Mouse (Mus musculus) heart, postnatal 0 days (tissue): ENCODE measurements around the gene Cox8a. TPM values are rescaled to one million over a fixed set of nuclear protein-coding genes. Genes with fewer than 3 reads are reported as not detected.

ENCODE experiments used
- ATAC-seq: fragments of 200-750 bp; cut with Nextera tagmentation; 2 replicates; pipeline ENCODE4 v1.8.0; 2017; ENCODE audit warnings: low read depth, moderate number of reproducible peaks, moderate library complexity; ENCODE audit not compliant: insufficient read depth
- DNase-seq: peaks from one replicate; pipeline ENCODE4 v3.0.0-alpha.2; 2016; ENCODE audit warnings: low spot score
- H3K27ac ChIP-seq: fragments of 300-500 bp; sonication (generic); 2 replicates; pipeline ENCODE4 v1.5.1; 2014; ENCODE audit warnings: low read depth, mild to moderate bottlenecking
- H3K27me3 ChIP-seq: fragments of 300-500 bp; sonication (generic); 2 replicates; pipeline ENCODE4 v1.6.1; 2014; ENCODE audit warnings: low read length, mixed read lengths; ENCODE audit not compliant: control insufficient read depth, insufficient read depth
- H3K36me3 ChIP-seq: fragments of 300-500 bp; sonication (generic); replicated peaks from 2 replicates; pipeline ENCODE4 v1.6.1; 2014; ENCODE audit warnings: low read length, mixed read lengths; ENCODE audit not compliant: control insufficient read depth, insufficient read depth
- H3K4me1 ChIP-seq: fragments of 300-500 bp; sonication (generic); 2 replicates; pipeline ENCODE4 v1.6.1; 2014; ENCODE audit warnings: antibody characterized with exemption; ENCODE audit not compliant: control insufficient read depth, insufficient read depth
- H3K4me2 ChIP-seq: fragments of 300-500 bp; sonication (generic); 2 replicates; pipeline ENCODE4 v1.6.1; 2014; ENCODE audit warnings: low read depth, mild to moderate bottlenecking, low read length, moderate library complexity
- H3K4me3 ChIP-seq: fragments of 300-500 bp; sonication (generic); 2 replicates; pipeline ENCODE4 v1.5.1; 2014; ENCODE audit warnings: low read depth, low read length
- H3K9ac ChIP-seq: fragments of 300-500 bp; sonication (generic); replicated peaks from 2 replicates; pipeline ENCODE4 v1.6.1; 2014; ENCODE audit warnings: low read depth, low read length, mixed read lengths
- H3K9me3 ChIP-seq: fragments of 300-500 bp; sonication (generic); replicated peaks from 2 replicates; pipeline ENCODE4 v1.6.1; 2016; ENCODE audit warnings: low read length; ENCODE audit not compliant: control insufficient read depth
- CTCF ChIP-seq: IDR thresholded peaks from 2 replicates; pipeline ENCODE4 v1.5.1; 2016; ENCODE audit warnings: antibody characterized with exemption, control low read depth, low read depth
- EP300 ChIP-seq: IDR thresholded peaks from 2 replicates; pipeline ENCODE4 v1.6.1; 2016; ENCODE audit warnings: antibody characterized with exemption, low read depth
- WGBS: fragments of 180-500 bp; shearing (Covaris S2); extraction: QIAGEN DNeasy Blood & Tissue Kit; methylation state at CpG from one replicate; pipeline ENCODE4 v1.1.7; 2014; 5-methylcytosine and 5-hydroxymethylcytosine counted together
- polyA plus RNA-seq: library from polyadenylated mRNA; unstranded; fragments of >200 nt; fragmentation: Nextera tagmentation; extraction: Ambion mirVana; gene quantifications from 2 replicates; pipeline ENCODE4 v1.2.1, GENCODE M21; 2015
- total RNA-seq: library from RNA; depleted of rRNA; stranded (reverse); fragments of >200 nt; gene quantifications from 2 replicates; pipeline ENCODE4 v1.2.3, GENCODE M21; 2014; ENCODE audit warnings: low replicate concordance

Cox8a gene
- total and polyA plus RNA-seq, 2 experiments from 2014 or later = 1,841 to 3,012 TPM

GRCm38 (mm10) chr19:7190986-7191385 is 26.4 kb downstream of the Cox8a start:
- no peak for ATAC-seq
- Histone ChIP-seq H3K4me3 (no peak overlapping the region), H3K9ac (no peak overlapping the region), H3K36me3 (no peaks in the 10 kb centered on the region), H3K27me3 (0 out of 2 replicates have a peak, but pooled peaks cover 4% of the 10 kb centered on the region), H3K9me3 (no peaks in the 10 kb centered on the region), H3K27ac (no peak overlapping the region), H3K4me2 (no peak overlapping the region), H3K4me1 (no peaks in the 10 kb centered on the region)
- no peak for DNase-seq
- WGBS = 64% methylated on average over 5 of the region's 5 CpGs
- TF ChIP-seq EP300 (no peak), CTCF (no peak)

GRCm38 (mm10) chr19:7189026-7189425 is 28.4 kb downstream of the Cox8a start:
- ATAC-seq (no peak), DNase-seq (no peak)
- Histone ChIP-seq H3K27ac (no peak overlapping the region), H3K4me2 (no peak overlapping the region), H3K4me3 (no peak overlapping the region), H3K4me1 (no peaks in the 10 kb centered on the region), H3K9ac (no peak overlapping the region), H3K27me3 (0 out of 2 replicates have a peak, but pooled peaks cover 4% of the 10 kb centered on the region), H3K36me3 (no peaks in the 10 kb centered on the region), H3K9me3 (no peaks in the 10 kb centered on the region)
- no peak for TF ChIP-seq CTCF
- TF ChIP-seq EP300 = no peak
- 70% methylated on average over 4 of the region's 4 CpGs for WGBS

GRCm38 (mm10) chr19:7187157-7187556 is 30.3 kb downstream of the Cox8a start:
- no peak overlapping the region for H3K9ac ChIP-seq
- H3K4me1 ChIP-seq = peaks cover 8% of the 10 kb centered on the region
- WGBS = 70% methylated on average over 5 of the region's 5 CpGs
- H3K27ac ChIP-seq = no peak overlapping the region
- DNase-seq (no peak), ATAC-seq (no peak)
- H3K27me3 ChIP-seq = peaks cover 6% of the 10 kb centered on the region; the same call in 1 of the 2 replicates
- TF ChIP-seq EP300 (no peak), CTCF (no peak)
- no peaks in the 10 kb centered on the region for H3K36me3 ChIP-seq
- no peak overlapping the region for H3K4me2 ChIP-seq
- no peaks in the 10 kb centered on the region for H3K9me3 ChIP-seq
- H3K4me3 ChIP-seq = no peak overlapping the region

- peaks cover 17% of the 10 kb centered on the region for H3K4me1 ChIP-seq
- no peaks in the 10 kb centered on the region for H3K9me3 ChIP-seq
- DNase-seq (no peak), ATAC-seq (no peak)
- H3K27me3 ChIP-seq = peaks cover 7% of the 10 kb centered on the region; the same call in 1 of the 2 replicates
- 44% methylated on average over 18 of the region's 18 CpGs for WGBS
- H3K36me3 ChIP-seq = no peaks in the 10 kb centered on the region
- TF ChIP-seq CTCF (no peak), EP300 (no peak)
- H3K27ac ChIP-seq = no peak overlapping the region
- no peak overlapping the region for H3K4me2 ChIP-seq
- no peak overlapping the region for H3K4me3 ChIP-seq
- no peak overlapping the region for H3K9ac ChIP-seq
Measured at GRCm38 (mm10) chr19:7185715-7186291, 31.6 kb downstream of the Cox8a start.

GRCm38 (mm10) chr19:7185059-7185458 is 32.4 kb downstream of the Cox8a start:
- Histone ChIP-seq H3K36me3 (no peaks in the 10 kb centered on the region), H3K9ac (no peak overlapping the region), H3K4me2 (no peak overlapping the region), H3K4me3 (no peak overlapping the region), H3K27me3 (peaks cover 7% of the 10 kb centered on the region; the same call in 1 of the 2 replicates), H3K4me1 (peaks cover 18% of the 10 kb centered on the region), H3K9me3 (no peaks in the 10 kb centered on the region), H3K27ac (no peak overlapping the region)
- TF ChIP-seq CTCF = no peak
- no peak for TF ChIP-seq EP300
- WGBS = 73% methylated on average over 4 of the region's 4 CpGs
- DNase-seq (no peak), ATAC-seq (no peak)

GRCm38 (mm10) chr19:7183419-7183818 is 34.0 kb downstream of the Cox8a start:
- H3K9me3 ChIP-seq = no peaks in the 10 kb centered on the region
- no peak for ATAC-seq
- H3K9ac ChIP-seq = no peak overlapping the region
- DNase-seq = no peak
- peaks cover 26% of the 10 kb centered on the region for H3K4me1 ChIP-seq
- WGBS = 83% methylated on average over 11 of the region's 11 CpGs
- H3K27me3 ChIP-seq = peaks cover 3% of the 10 kb centered on the region; the same call in 1 of the 2 replicates
- no peak overlapping the region for H3K27ac ChIP-seq
- no peak overlapping the region for H3K4me3 ChIP-seq
- no peak overlapping the region for H3K4me2 ChIP-seq
- no peak for TF ChIP-seq CTCF
- no peak for TF ChIP-seq EP300
- no peaks in the 10 kb centered on the region for H3K36me3 ChIP-seq
